Mouse (Mus musculus) olfactory bulb, adult 2 months (tissue): Measurements from ENCODE around the gene Ccdc62. TPM values are rescaled to one million over a fixed set of nuclear protein-coding genes. Genes with fewer than 3 reads are reported as not detected.

ENCODE experiments used
- H3K27ac ChIP-seq: fragments of 200-500 bp; 2 replicates; pipeline ENCODE4 v1.5.1; 2012; ENCODE audit warnings: low read depth, low read length; ENCODE audit not compliant: insufficient read depth
- H3K4me1 ChIP-seq: fragments of 200-500 bp; 2 replicates; pipeline ENCODE4 v1.6.1; 2012; ENCODE audit warnings: low read length; ENCODE audit not compliant: control insufficient read depth, insufficient read depth
- H3K4me3 ChIP-seq: fragments of 200-500 bp; 2 replicates; pipeline ENCODE4 v1.5.1; 2012; ENCODE audit warnings: mild to moderate bottlenecking, low read depth, low read length, moderate library complexity; ENCODE audit not compliant: insufficient read depth
- CTCF ChIP-seq: fragments of 200-500 bp; IDR thresholded peaks from 2 replicates; pipeline ENCODE4 v1.5.1; 2012; ENCODE audit warnings: low read depth, mild to moderate bottlenecking, low read length, moderate library complexity; ENCODE audit not compliant: insufficient read depth
- POLR2A ChIP-seq: fragments of 200-500 bp; IDR thresholded peaks from 2 replicates; pipeline ENCODE4 v1.6.1; 2012; ENCODE audit warnings: mild to moderate bottlenecking, low read depth, low read length, moderate library complexity; ENCODE audit not compliant: insufficient read depth
- WGBS: fragments of 180-500 bp; shearing (Covaris S2); methylation state at CpG from one replicate; pipeline ENCODE4 v1.1.7; 2018; 5-methylcytosine and 5-hydroxymethylcytosine counted together
- polyA plus RNA-seq: library from polyadenylated mRNA; stranded (reverse); fragments of >200 nt; gene quantifications from 2 replicates; pipeline ENCODE4 v1.2.4, GENCODE M21; 2012; ENCODE audit warnings: low replicate concordance; ENCODE audit not compliant: missing spikeins, insufficient read depth, insufficient read length

The Ccdc62 gene
- polyA plus RNA-seq, 1 experiment = not detected

- 61% methylated on average over 13 of the region's 13 CpGs for WGBS
- peaks cover 8% of the 10 kb centered on the region; the same call in 1 of the 2 replicates for H3K4me1 ChIP-seq
- no peak for TF ChIP-seq CTCF
- no peak for TF ChIP-seq POLR2A
- no peak overlapping the region for H3K27ac ChIP-seq
- H3K4me3 ChIP-seq = no peak overlapping the region
Measured at GRCm38 (mm10) chr5:123897352-123897751, 33.1 kb upstream of the Ccdc62 start.

GRCm38 (mm10) chr5:123904059-123904672 is 26.3 kb upstream of the Ccdc62 start:
- no peak overlapping the region for H3K27ac ChIP-seq
- no peak overlapping the region for H3K4me3 ChIP-seq
- WGBS = 74% methylated on average over 11 of the region's 11 CpGs
- peaks cover 12% of the 10 kb centered on the region for H3K4me1 ChIP-seq
- TF ChIP-seq CTCF = no peak
- no peak for TF ChIP-seq POLR2A

GRCm38 (mm10) chr5:123906146-123906975 is 24.1 kb upstream of the Ccdc62 start:
- H3K4me3 ChIP-seq = peak overlapping the region; percentile 28
- peaks cover 12% of the 10 kb centered on the region for H3K4me1 ChIP-seq
- TF ChIP-seq CTCF = no peak
- TF ChIP-seq POLR2A = no peak
- 50% methylated on average over 17 of the region's 17 CpGs for WGBS
- H3K27ac ChIP-seq = no peak overlapping the region

- Histone ChIP-seq H3K4me3 (peak within 1 kb of the TSS; percentile 69), H3K27ac (no peak within 1 kb of the TSS), H3K4me1 (peaks cover 12% of the 10 kb centered on the region)
- under 1% methylated on average over 61 of the region's 61 CpGs for WGBS
- TF ChIP-seq CTCF = peak; percentile 84; the same call in 1 of the 2 replicates
- peak; percentile 87 for TF ChIP-seq POLR2A
Measured at GRCm38 (mm10) chr5:123906976-123907630, 23.4 kb upstream of the Ccdc62 start, which contains the start of gene Denr. Gene Denr (plus strand): TSS chr5:123907175.

GRCm38 (mm10) chr5:123907631-123907977 is 22.9 kb upstream of the Ccdc62 start:
- H3K27ac ChIP-seq = no peak overlapping the region
- WGBS = 2% methylated on average over 10 of the region's 10 CpGs

GRCm38 (mm10) chr5:123914852-123915251 is 15.6 kb upstream of the Ccdc62 start:
- Histone ChIP-seq H3K27ac (no peak overlapping the region), H3K4me3 (no peak overlapping the region), H3K4me1 (no peaks in the 10 kb centered on the region)
- no peak for TF ChIP-seq CTCF
- TF ChIP-seq POLR2A = no peak
- 89% methylated on average over 3 of the region's 3 CpGs for WGBS

More at GRCm38 (mm10) chr5:123907631-123907977, 22.9 kb upstream of the Ccdc62 start:
- H3K4me1 ChIP-seq = peaks cover 12% of the 10 kb centered on the region
- TF ChIP-seq POLR2A (no peak), CTCF (no peak)
- peak overlapping the region; percentile 69 for H3K4me3 ChIP-seq

GRCm38 (mm10) chr5:123922112-123922511 is 8.4 kb upstream of the Ccdc62 start:
- TF ChIP-seq POLR2A (no peak), CTCF (no peak)
- Histone ChIP-seq H3K4me1 (no peaks in the 10 kb centered on the region), H3K4me3 (no peak overlapping the region), H3K27ac (no peak overlapping the region)
- 90% methylated on average over 6 of the region's 6 CpGs for WGBS

GRCm38 (mm10) chr5:123927118-123927517 is 3.4 kb upstream of the Ccdc62 start, which contains the start of gene Gm43518:
Gene Gm43518 (plus strand): TSS chr5:123927418.
- H3K27ac ChIP-seq = no peak within 1 kb of the TSS
- peaks cover 4% of the 10 kb centered on the region for H3K4me1 ChIP-seq
- WGBS = 95% methylated on average over 9 of the region's 9 CpGs
- TF ChIP-seq POLR2A (no peak), CTCF (no peak)
- no peak within 1 kb of the TSS for H3K4me3 ChIP-seq
